32 mouse cellular contexts compared by ENCODE assay signal in genomic region chr11:61745781-61746180, GRCm38 (mm10). TPM values are rescaled to one million over a fixed set of nuclear protein-coding genes. Genes with fewer than 3 reads are reported as not detected.
A peak's percentile ranks its signal among the peaks of the same experiment; 100 is the strongest.
DNase-seq lines count a peak whose midpoint lies in the region; TF ChIP-seq lines count a peak whose summit lies in the region.
"Had no signal": no experiment of that assay in that cellular context is flagged by ENCODE, and none has a peak within 500 bp of the region (broad histone marks: within the 10 kb centered on the region; RNA-seq: fewer than 3 reads in every experiment).

No protein-coding gene starts in this region.

- H3K4me3 ChIP-seq in kidney, adult 2 months (ENCODE audit: insufficient read depth, low read depth, low read length) = no peak overlapping the region
- no peak overlapping the region for H3K4me3 ChIP-seq in layer of hippocampus, adult 2 months
- H3K4me3 ChIP-seq: embryonic facial prominence, embryonic 10.5 days; embryonic facial prominence, embryonic 13.5 days; erythroblast, embryonic 14.5 days; forebrain, embryonic 12.5 days; heart, adult 2 months; heart, embryonic 10.5 days; heart, embryonic 13.5 days had no signal

- H3K27ac ChIP-seq in kidney, adult 2 months (ENCODE audit: insufficient read depth, low read depth, low read length) = no peak overlapping the region
- H3K27ac ChIP-seq in layer of hippocampus, adult 2 months = no peak overlapping the region
- H3K27ac ChIP-seq: embryonic facial prominence, embryonic 10.5 days; embryonic facial prominence, embryonic 13.5 days; forebrain, embryonic 12.5 days; heart, adult 2 months; heart, embryonic 10.5 days; heart, embryonic 13.5 days; hindbrain, embryonic 14.5 days; hindbrain, postnatal 0 days had no signal

- no peaks in the 10 kb centered on the region for H3K27me3 ChIP-seq in kidney, adult 2 months (replicated peaks; ENCODE audit: control insufficient read depth, insufficient read depth, low read length)
- H3K27me3 ChIP-seq: embryonic facial prominence, embryonic 13.5 days; forebrain, embryonic 12.5 days; heart, embryonic 13.5 days had no signal

- TF ChIP-seq POLR2A in kidney, adult 2 months (IDR thresholded peaks at IDR 0.05; ENCODE audit: low read depth, low read length) = no peak

- no peaks in the 10 kb centered on the region for H3K4me1 ChIP-seq in kidney, adult 2 months (ENCODE audit: control insufficient read depth, insufficient read depth, low read length)
- H3K4me1 ChIP-seq: embryonic facial prominence, embryonic 10.5 days; embryonic facial prominence, embryonic 13.5 days; heart, embryonic 10.5 days; heart, embryonic 13.5 days had no signal

- peak; percentile 53 for DNase-seq in kidney, adult 2 months
- no peak for DNase-seq in kidney, postnatal 25 days
- DNase-seq in layer of hippocampus, adult 2 months (ENCODE audit: low spot score in 2 of 2) = no peak
- no peak for DNase-seq in layer of hippocampus, postnatal 14 days (ENCODE audit: low spot score in 2 of 2)
- DNase-seq in yolk sac, embryonic 10.5 days (ENCODE audit: low spot score) = peak; percentile 8
- no peak for DNase-seq in spleen, postnatal 14 days (ENCODE audit: low spot score in 2 of 2)
- DNase-seq: adrenal gland, postnatal 10 days; cerebellum, adult 11 months; cerebellum, adult 2 months; cerebellum, postnatal 10 days; cerebellum, postnatal 36 days; embryo, embryonic 11 days; gastrocnemius, postnatal 10 days; gastrocnemius, postnatal 36 days; heart, adult 2 months; heart, postnatal 14 days; heart, postnatal 4 days had no signal

- H3K36me3 ChIP-seq in kidney, adult 2 months (ENCODE audit: control insufficient read depth, insufficient read depth, low read length) = peaks cover 7% of the 10 kb centered on the region

- no peak for TF ChIP-seq CTCF in kidney, adult 2 months (conservative IDR thresholded peaks at IDR 0.05; ENCODE audit: insufficient read depth, insufficient read length, low read depth, low read length)
- 0 out of 2 replicates have a peak, but pooled peaks have one; percentile 11 for TF ChIP-seq CTCF in layer of hippocampus, adult 2 months (conservative IDR thresholded peaks at IDR 0.05)

- WGBS in kidney, adult 2 months = 67% methylated on average over 9 of the region's 9 CpGs

RNA-seq across cellular contexts. Expression of gene Prpsap2, which starts 16.1 kb away (rescaled TPM):
- 20.3 and 21.4 TPM in 2 replicates for polyA plus RNA-seq in kidney, adult 2 months (2012; rRNA removed)
- 10 to 100 TPM; 50.8 to 51.0 TPM for total RNA-seq in layer of hippocampus, adult 2 months (2021)
- total RNA-seq in layer of hippocampus, postnatal 14 days (2021) = 10 to 100 TPM; 40.8 to 45.7 TPM

RNA-seq across cellular contexts. Expression of gene Slc5a10, which starts 25.2 kb away (rescaled TPM):
- polyA plus RNA-seq in kidney, adult 2 months (2012; rRNA removed) = 348 and 492 TPM in 2 replicates
- total RNA-seq in layer of hippocampus, adult 2 months (2021) = under 1 TPM; 0.31 to 0.47 TPM
- under 1 TPM; 0.48 to 0.64 TPM for total RNA-seq in layer of hippocampus, postnatal 14 days (2021)
- total RNA-seq: adrenal gland, adult 18-20 months; gastrocnemius, adult 18-20 months; gastrocnemius, postnatal 10 days; gastrocnemius, postnatal 36 days; granulocyte monocyte progenitor cell, adult 5-6 weeks; heart, adult 2 months; heart, postnatal 14 days; heart, postnatal 4 days; MEL had no signal
- polyA plus RNA-seq: C2C12; CD4-positive, CD25-positive, alpha-beta regulatory T cell, adult 4 months; embryonic facial prominence, embryonic 10.5 days; embryonic facial prominence, embryonic 13.5 days; erythroblast, embryonic 14.5 days; forebrain, embryonic 12.5 days; forebrain, embryonic 16.5 days; heart, adult 2 months; heart, embryonic 10.5 days; hindbrain, embryonic 14.5 days had no signal

Comparison
In these comparisons a context has a peak if more than half of its experiments do, and no peak if none do; other contexts are left out.
1. DNase-seq: peak in kidney, adult 2 months (single experiment) and yolk sac, embryonic 10.5 days (single experiment); none in kidney, postnatal 25 days (0 of 2), layer of hippocampus, adult 2 months (0 of 2), layer of hippocampus, postnatal 14 days (0 of 2) and spleen, postnatal 14 days (0 of 2).